Mouse (Mus musculus) myocyte (in vitro differentiated cells): ENCODE results near the gene Fads3. TPM values are rescaled to one million over a fixed set of nuclear protein-coding genes. Genes with fewer than 3 reads are reported as not detected.

ENCODE experiments used
- H3K27me3 ChIP-seq: one replicate; pipeline ENCODE4 v1.6.1; 2011; ENCODE audit not compliant: control insufficient read depth, insufficient read depth, insufficient read length
- H3K36me3 ChIP-seq: one replicate; pipeline ENCODE4 v1.6.1; 2011; ENCODE audit not compliant: control insufficient read depth, insufficient read depth
- H3K4me2 ChIP-seq: one replicate; pipeline ENCODE4 v1.6.1; 2011; ENCODE audit warnings: low read depth, control low read depth
- H3K4me3 ChIP-seq: one replicate; pipeline ENCODE4 v1.5.1; 2011; ENCODE audit warnings: mild to moderate bottlenecking, control low read depth, moderate library complexity
- H3K79me2 ChIP-seq: one replicate; pipeline ENCODE4 v1.6.1; 2011; ENCODE audit not compliant: control insufficient read depth, insufficient read depth
- H3ac ChIP-seq: one replicate; pipeline ENCODE4 v1.6.1; 2011; ENCODE audit not compliant: control insufficient read depth, insufficient read length
- CEBPB ChIP-seq: IDR thresholded peaks from 2 replicates; pipeline ENCODE4 v1.6.1; 2011; ENCODE audit warnings: mild to moderate bottlenecking, moderate library complexity; ENCODE audit not compliant: poor library complexity, insufficient read depth, severe bottlenecking
- E2F4 ChIP-seq: IDR thresholded peaks from one replicate; pipeline ENCODE4 v1.6.1; 2011; ENCODE audit warnings: mild to moderate bottlenecking, control low read depth, moderate library complexity; ENCODE audit not compliant: insufficient read depth
- MAX ChIP-seq: IDR thresholded peaks from one replicate; pipeline ENCODE4 v1.6.1; 2011; ENCODE audit warnings: low read depth, mild to moderate bottlenecking, control low read depth
- MYOD1 ChIP-seq, 3 experiments: IDR thresholded peaks; one replicate each; pipeline ENCODE4 v1.6.1; 2011; ENCODE audit warnings: control low read depth in 2 of 3, low read depth in 2 of 3, mild to moderate bottlenecking in 2 of 3, moderate library complexity in 1 of 3; ENCODE audit not compliant: insufficient read length in 2 of 3, control insufficient read depth in 1 of 3
- MYOG ChIP-seq, 3 experiments: IDR thresholded peaks; one replicate each; pipeline ENCODE4 v1.6.1; 2011; ENCODE audit warnings: control low read depth in 2 of 3, low read depth in 2 of 3, mild to moderate bottlenecking in 2 of 3; ENCODE audit not compliant: insufficient read length in 2 of 3, control insufficient read depth in 1 of 3, insufficient read depth in 1 of 3
- POLR2A ChIP-seq: IDR thresholded peaks from one replicate; pipeline ENCODE4 v1.6.1; 2011; ENCODE audit warnings: low read depth, mild to moderate bottlenecking, control low read depth, moderate library complexity; ENCODE audit not compliant: insufficient read length
- POLR2AphosphoS2 ChIP-seq: IDR thresholded peaks from one replicate; pipeline ENCODE4 v1.6.1; 2011; ENCODE audit warnings: low read depth, control low read depth; ENCODE audit not compliant: insufficient read length
- REST ChIP-seq: IDR thresholded peaks from one replicate; pipeline ENCODE4 v1.6.1; 2011; ENCODE audit warnings: mild to moderate bottlenecking, control low read depth, moderate library complexity; ENCODE audit not compliant: insufficient read depth, insufficient read length
- SRF ChIP-seq: IDR thresholded peaks from one replicate; pipeline ENCODE4 v1.6.1; 2011; ENCODE audit warnings: low read depth; ENCODE audit not compliant: control insufficient read depth, insufficient read length
- TCF12 ChIP-seq: IDR thresholded peaks from one replicate; pipeline ENCODE4 v1.6.1; 2011; ENCODE audit warnings: mild to moderate bottlenecking, control low read depth; ENCODE audit not compliant: poor library complexity, insufficient read depth, severe bottlenecking
- TCF3 ChIP-seq: IDR thresholded peaks from one replicate; pipeline ENCODE4 v1.6.1; 2011; ENCODE audit warnings: low read depth, control low read depth; ENCODE audit not compliant: insufficient read length
- USF1 ChIP-seq: IDR thresholded peaks from one replicate; pipeline ENCODE4 v1.6.1; 2011; ENCODE audit warnings: low read depth, mild to moderate bottlenecking, control low read depth, moderate library complexity
- polyA plus RNA-seq: library from polyadenylated mRNA; unstranded; fragments of >200 nt; fragmentation: generic; extraction: Trizol; gene quantifications from one replicate; pipeline ENCODE4 v1.2.1, GENCODE M21; 2012; ENCODE audit warnings: missing spikeins

The Fads3 gene
- polyA plus RNA-seq, 1 experiment, result 557 TPM

DNA sequence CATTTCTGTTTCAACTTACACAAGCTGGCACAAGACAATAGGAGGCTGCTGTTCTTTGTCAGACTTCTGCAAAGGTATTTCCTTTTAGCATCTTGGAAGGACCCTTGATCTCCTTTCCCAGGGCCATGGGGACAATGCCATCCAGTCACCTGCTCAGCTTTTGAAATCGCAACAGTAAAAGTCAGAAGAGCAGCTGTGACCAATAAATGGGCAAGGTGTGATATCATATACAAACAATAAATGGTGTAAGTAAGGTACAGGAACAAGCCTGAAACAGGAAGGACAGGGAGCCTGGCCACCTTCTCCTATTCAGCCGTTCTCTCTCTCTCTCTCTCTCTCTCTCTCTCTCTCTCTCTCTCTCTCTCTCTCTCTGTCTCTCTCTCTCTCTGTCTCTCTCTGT is 9.1 kb downstream of the Fads3 start:
- no peak overlapping the region for H3K4me3 ChIP-seq

GRCm38 (mm10) chr19:10052698-10053097 is 11.3 kb downstream of the Fads3 start:
- no peak for TF ChIP-seq USF1
- TF ChIP-seq POLR2AphosphoS2, result no peak
- Histone ChIP-seq H3K4me3 (no peak overlapping the region), H3ac (no peak overlapping the region), H3K27me3 (no peaks in the 10 kb centered on the region), H3K79me2 (peaks cover 45% of the 10 kb centered on the region), H3K36me3 (peaks cover 79% of the 10 kb centered on the region), H3K4me2 (no peak overlapping the region)

More for the DNA sequence above, 9.1 kb downstream of the Fads3 start:
- no peak overlapping the region for H3ac ChIP-seq
- no peaks in the 10 kb centered on the region for H3K27me3 ChIP-seq
- H3K4me2 ChIP-seq, result no peak overlapping the region
- H3K36me3 ChIP-seq, result peaks cover 65% of the 10 kb centered on the region
- H3K79me2 ChIP-seq, result peaks cover 68% of the 10 kb centered on the region
- TF ChIP-seq TCF12, result no peak
- no peak for TF ChIP-seq MYOD1 (IDR thresholded peaks at IDR 0.05; ENCODE audit: control insufficient read depth in 1 of 3, insufficient read length in 2 of 3, low read depth in 2 of 3)
- TF ChIP-seq REST, result no peak
- TF ChIP-seq E2F4, result no peak
- no peak for TF ChIP-seq POLR2A
- no peak for TF ChIP-seq CEBPB
- no peak for TF ChIP-seq MYOG (IDR thresholded peaks at IDR 0.05; ENCODE audit: control insufficient read depth in 1 of 3, insufficient read depth in 1 of 3, insufficient read length in 2 of 3, low read depth in 2 of 3)
- no peak for TF ChIP-seq MAX
- TF ChIP-seq POLR2AphosphoS2, result no peak
- no peak for TF ChIP-seq USF1
- no peak for TF ChIP-seq TCF3
- no peak for TF ChIP-seq SRF

DNA sequence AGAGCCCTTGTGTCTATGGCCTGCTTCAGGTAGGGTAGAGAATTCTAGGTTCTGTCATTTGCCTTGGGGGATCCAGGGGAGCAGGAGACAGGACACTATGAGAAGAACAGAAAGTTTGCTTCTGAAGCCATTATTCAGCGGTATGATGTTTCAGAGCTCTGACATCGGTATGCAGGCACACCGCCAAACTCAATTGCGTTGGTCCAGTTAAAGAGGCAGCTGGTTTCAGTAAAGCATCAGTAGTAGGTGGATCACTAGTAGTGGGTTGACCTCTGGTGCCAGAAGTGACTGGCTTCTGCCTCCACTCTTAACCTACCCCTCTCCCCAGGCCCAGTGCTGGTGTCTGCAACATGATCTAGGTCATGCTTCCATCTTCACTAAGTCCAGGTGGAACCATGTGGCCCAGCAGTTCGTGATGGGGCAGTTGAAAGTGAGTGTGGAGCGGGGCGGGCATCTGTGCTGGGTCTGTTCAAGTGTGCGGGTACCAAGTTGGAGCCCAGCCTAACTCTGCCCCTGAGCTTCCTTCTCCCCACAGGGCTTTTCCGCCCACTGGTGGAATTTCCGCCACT is 12.4 kb downstream of the Fads3 start:
- no peaks in the 10 kb centered on the region for H3K27me3 ChIP-seq
- no peak overlapping the region for H3K4me2 ChIP-seq
- peaks cover 82% of the 10 kb centered on the region for H3K36me3 ChIP-seq
- no peak overlapping the region for H3ac ChIP-seq
- peaks cover 34% of the 10 kb centered on the region for H3K79me2 ChIP-seq
- no peak overlapping the region for H3K4me3 ChIP-seq
- TF ChIP-seq E2F4 (no peak), MAX (no peak), CEBPB (no peak), POLR2A (no peak)

- no peak overlapping the region for H3K4me2 ChIP-seq
- H3K36me3 ChIP-seq, result peaks cover 82% of the 10 kb centered on the region
- H3K27me3 ChIP-seq, result no peaks in the 10 kb centered on the region
- H3K4me3 ChIP-seq, result no peak overlapping the region
- no peak overlapping the region for H3ac ChIP-seq
- TF ChIP-seq REST, result no peak
- peak; percentile 33 for TF ChIP-seq POLR2AphosphoS2
- no peak for TF ChIP-seq USF1
- peaks cover 27% of the 10 kb centered on the region for H3K79me2 ChIP-seq
Observed at GRCm38 (mm10) chr19:10054361-10055075, 13.1 kb downstream of the Fads3 start.

- H3K27me3 ChIP-seq, result no peaks in the 10 kb centered on the region
- H3K79me2 ChIP-seq, result peaks cover 19% of the 10 kb centered on the region
- H3ac ChIP-seq, result no peak overlapping the region
- no peak for TF ChIP-seq TCF12
- TF ChIP-seq POLR2AphosphoS2, result peak; percentile 4
- no peak overlapping the region for H3K4me3 ChIP-seq
- H3K36me3 ChIP-seq, result peaks cover 87% of the 10 kb centered on the region
- H3K4me2 ChIP-seq, result no peak overlapping the region
Observed at GRCm38 (mm10) chr19:10055261-10055660, 13.9 kb downstream of the Fads3 start.
